Mouse (Mus musculus): Measurements from ENCODE around the gene Insm2. TPM values are rescaled to one million over a fixed set of nuclear protein-coding genes. Genes with fewer than 3 reads are reported as not detected.

Insm2 gene
- polyA plus RNA-seq, 1 experiment = not detected

DNA sequence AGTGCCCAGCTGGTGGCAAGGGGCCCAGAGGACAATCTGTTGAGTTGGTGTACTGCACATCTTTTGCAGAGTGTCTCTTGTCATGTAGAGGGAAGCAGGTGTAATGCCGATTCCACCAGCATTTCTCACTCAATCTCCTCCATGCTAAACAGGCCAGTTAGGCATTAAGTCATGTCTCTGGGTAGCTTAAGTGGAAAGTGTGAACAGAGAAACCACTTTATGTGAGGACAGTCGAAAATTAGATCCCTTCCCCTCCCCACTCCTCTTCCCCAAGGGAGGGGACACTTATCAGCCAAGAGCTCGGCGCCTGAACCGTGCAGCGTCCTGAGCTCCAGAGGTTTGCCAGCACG, 715 bp upstream of the Insm2 start:
- Histone ChIP-seq H3ac (ENCODE audit: control insufficient read depth, insufficient read length, low read depth) (no peak overlapping the region), H3K27me3 (ENCODE audit: control insufficient read depth, insufficient read depth, insufficient read length) (peaks cover 6% of the 10 kb centered on the region), H3K36me3 (ENCODE audit: control insufficient read depth, insufficient read depth) (no peaks in the 10 kb centered on the region), H3K79me2 (ENCODE audit: control insufficient read depth, insufficient read depth) (no peaks in the 10 kb centered on the region), H3K79me3 (ENCODE audit: low read depth) (no peaks in the 10 kb centered on the region), H3K4me3 (ENCODE audit: insufficient read depth, poor library complexity, severe bottlenecking) (no peak overlapping the region)
- no peak for TF ChIP-seq CTCF (IDR thresholded peaks at IDR 0.05; ENCODE audit: control insufficient read depth, insufficient read depth, insufficient read length)
- no peak for TF ChIP-seq USF1 (IDR thresholded peaks at IDR 0.05; ENCODE audit: low read depth)
- TF ChIP-seq MAX (IDR thresholded peaks at IDR 0.05) = no peak
- no peak for TF ChIP-seq MYOG (IDR thresholded peaks at IDR 0.05; ENCODE audit: control insufficient read depth, extremely low read depth, insufficient read length)

DNA sequence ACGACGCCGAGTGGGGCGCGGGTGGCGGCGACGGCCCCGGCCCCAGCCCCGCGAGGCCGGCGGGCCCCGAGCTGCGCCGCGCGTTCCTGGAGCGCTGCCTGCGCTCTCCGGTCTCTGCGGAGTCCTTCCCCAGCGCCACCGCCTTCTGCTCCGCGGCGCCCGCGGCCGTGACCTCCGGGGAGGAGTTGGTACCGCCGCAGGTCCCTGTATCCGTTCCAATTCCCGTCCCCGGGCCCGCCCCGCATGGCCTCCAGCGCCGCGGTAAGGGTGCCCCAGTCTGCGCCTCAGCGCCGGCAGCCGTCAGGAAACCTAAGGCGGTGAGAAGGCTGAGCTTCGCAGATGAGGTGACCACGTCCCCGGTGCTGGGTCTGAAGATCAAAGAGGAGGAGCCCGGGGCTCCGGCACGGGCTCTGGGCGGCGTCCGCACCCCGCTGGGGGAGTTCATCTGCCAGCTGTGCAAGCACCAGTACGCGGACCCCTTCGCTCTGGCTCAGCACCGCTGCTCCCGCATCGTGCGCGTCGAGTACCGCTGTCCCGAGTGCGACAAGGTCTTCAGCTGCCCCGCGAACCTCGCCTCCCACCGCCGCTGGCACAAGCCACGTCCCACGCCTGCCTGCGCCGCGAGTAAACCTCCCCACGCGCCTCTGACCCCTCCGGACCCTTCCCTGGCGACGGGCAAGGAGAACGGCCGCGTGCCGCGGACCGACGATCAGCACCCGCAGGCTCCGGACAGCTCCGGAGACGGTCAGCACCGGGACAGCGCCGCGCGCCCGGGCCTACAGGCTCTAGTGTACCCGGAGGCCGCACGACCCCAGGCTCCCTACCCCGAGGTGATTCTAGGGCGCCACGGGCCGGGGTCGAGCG, 644 bp downstream of the Insm2 start:
- Histone ChIP-seq H3K79me3 (ENCODE audit: low read depth) (no peaks in the 10 kb centered on the region), H3K4me3 (ENCODE audit: insufficient read depth, poor library complexity, severe bottlenecking) (no peak overlapping the region), H3K79me2 (ENCODE audit: control insufficient read depth, insufficient read depth) (no peaks in the 10 kb centered on the region), H3K36me3 (ENCODE audit: control insufficient read depth, insufficient read depth) (no peaks in the 10 kb centered on the region), H3ac (ENCODE audit: control insufficient read depth, insufficient read length, low read depth) (no peak overlapping the region), H3K27me3 (ENCODE audit: control insufficient read depth, insufficient read depth, insufficient read length) (peaks cover 6% of the 10 kb centered on the region)
- TF ChIP-seq MAX (IDR thresholded peaks at IDR 0.05) (no peak), FOSL1 (IDR thresholded peaks at IDR 0.05; ENCODE audit: insufficient read depth, low read length, poor library complexity, severe bottlenecking) (no peak)

DNA sequence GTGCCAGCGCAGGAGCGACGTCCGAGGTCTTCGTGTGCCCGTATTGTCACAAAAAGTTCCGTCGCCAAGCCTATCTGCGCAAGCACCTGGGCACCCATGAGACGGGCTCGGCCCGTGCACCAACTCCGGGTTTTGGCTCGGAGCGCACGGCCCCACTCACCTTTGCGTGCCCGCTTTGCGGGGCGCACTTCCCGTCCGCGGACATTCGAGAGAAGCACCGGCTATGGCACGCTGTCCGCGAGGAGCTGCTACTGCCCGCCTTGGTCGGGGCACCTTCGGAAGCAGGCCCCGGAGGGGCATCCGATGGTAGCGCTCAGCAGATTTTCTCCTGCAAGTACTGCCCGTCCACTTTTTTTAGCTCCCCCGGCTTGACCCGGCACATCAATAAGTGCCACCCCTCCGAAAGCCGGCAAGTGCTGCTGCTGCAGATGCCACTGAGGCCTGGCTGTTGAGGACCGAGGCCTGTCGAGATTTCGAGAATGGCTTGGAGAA, 1.3 kb downstream of the Insm2 start:
- H3K4me3 ChIP-seq (ENCODE audit: insufficient read depth, poor library complexity, severe bottlenecking) = no peak overlapping the region
- TF ChIP-seq FOSL1 (IDR thresholded peaks at IDR 0.05; ENCODE audit: insufficient read depth, low read length, poor library complexity, severe bottlenecking) = no peak
- no peak for TF ChIP-seq USF1 (IDR thresholded peaks at IDR 0.05; ENCODE audit: low read depth)
- no peak for TF ChIP-seq MYOG (IDR thresholded peaks at IDR 0.05; ENCODE audit: control insufficient read depth, extremely low read depth, insufficient read length)
- H3K27me3 ChIP-seq (ENCODE audit: control insufficient read depth, insufficient read depth, insufficient read length) = peaks cover 6% of the 10 kb centered on the region
- H3ac ChIP-seq (ENCODE audit: control insufficient read depth, insufficient read length, low read depth) = no peak overlapping the region
- H3K36me3 ChIP-seq (ENCODE audit: control insufficient read depth, insufficient read depth) = no peaks in the 10 kb centered on the region
- no peaks in the 10 kb centered on the region for H3K79me3 ChIP-seq (ENCODE audit: low read depth)
- no peaks in the 10 kb centered on the region for H3K79me2 ChIP-seq (ENCODE audit: control insufficient read depth, insufficient read depth)

DNA sequence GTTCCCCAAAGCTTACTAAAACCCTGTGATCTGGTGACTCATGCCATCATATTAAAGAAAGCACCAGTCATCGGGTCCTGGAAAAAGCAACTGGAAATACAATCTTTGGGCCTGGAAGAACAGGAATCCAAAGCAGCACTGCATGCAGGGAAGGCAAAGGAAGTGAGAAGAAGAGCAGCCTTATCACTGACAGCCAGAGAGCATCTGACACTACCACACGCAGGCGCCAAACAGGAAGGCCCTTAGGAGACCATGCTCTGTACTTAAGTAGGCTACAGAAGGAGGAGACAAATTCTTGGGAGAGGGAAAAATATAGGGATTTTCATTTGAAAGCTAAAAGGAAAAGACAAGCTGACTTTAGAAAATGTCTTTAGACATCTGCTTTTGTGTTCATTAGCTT, 5.2 kb downstream of the Insm2 start:
- no peaks in the 10 kb centered on the region for H3K79me2 ChIP-seq (ENCODE audit: control insufficient read depth, insufficient read depth)
- no peak overlapping the region for H3ac ChIP-seq (ENCODE audit: control insufficient read depth, insufficient read length, low read depth)
- H3K79me3 ChIP-seq (ENCODE audit: low read depth) = no peaks in the 10 kb centered on the region
- no peaks in the 10 kb centered on the region for H3K36me3 ChIP-seq (ENCODE audit: control insufficient read depth, insufficient read depth)
- no peak overlapping the region for H3K4me3 ChIP-seq (ENCODE audit: insufficient read depth, poor library complexity, severe bottlenecking)
- H3K27me3 ChIP-seq (ENCODE audit: control insufficient read depth, insufficient read depth, insufficient read length) = no peaks in the 10 kb centered on the region
- TF ChIP-seq MAX (IDR thresholded peaks at IDR 0.05) (no peak), MYOG (IDR thresholded peaks at IDR 0.05; ENCODE audit: control insufficient read depth, extremely low read depth, insufficient read length) (no peak), CEBPB (IDR thresholded peaks at IDR 0.05; ENCODE audit: low read depth) (no peak), MYOD1 (IDR thresholded peaks at IDR 0.05; ENCODE audit: control insufficient read depth, insufficient read length, low read depth) (no peak), USF1 (IDR thresholded peaks at IDR 0.05; ENCODE audit: low read depth) (no peak), FOSL1 (IDR thresholded peaks at IDR 0.05; ENCODE audit: insufficient read depth, low read length, poor library complexity, severe bottlenecking) (no peak), CTCF (IDR thresholded peaks at IDR 0.05; ENCODE audit: control insufficient read depth, insufficient read depth, insufficient read length) (no peak)

DNA sequence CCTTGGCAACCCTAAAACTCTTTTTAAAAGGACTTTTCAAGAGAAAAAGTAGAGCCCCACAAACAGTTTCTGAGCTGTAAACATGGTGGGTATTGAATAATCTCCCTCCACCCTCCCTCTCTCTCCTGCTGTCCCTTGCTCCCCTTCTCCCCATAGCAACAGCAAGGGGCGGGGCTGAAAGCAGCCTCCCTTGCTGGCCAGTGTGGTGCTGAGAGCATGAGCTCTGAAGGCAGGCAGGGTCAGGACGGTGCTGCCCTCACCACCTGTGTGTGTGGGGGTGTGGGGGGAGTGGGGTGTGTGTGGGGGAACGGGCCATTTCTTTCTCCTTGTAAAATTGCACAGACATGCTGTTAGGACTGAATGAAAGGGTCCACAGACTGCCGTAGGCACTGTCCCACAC, 8.7 kb downstream of the Insm2 start:
- H3K27me3 ChIP-seq (ENCODE audit: control insufficient read depth, insufficient read depth, insufficient read length) = no peaks in the 10 kb centered on the region
- H3K79me3 ChIP-seq (ENCODE audit: low read depth) = no peaks in the 10 kb centered on the region
- no peak overlapping the region for H3ac ChIP-seq (ENCODE audit: control insufficient read depth, insufficient read length, low read depth)
- H3K36me3 ChIP-seq (ENCODE audit: control insufficient read depth, insufficient read depth) = no peaks in the 10 kb centered on the region
- TF ChIP-seq CTCF (IDR thresholded peaks at IDR 0.05; ENCODE audit: control insufficient read depth, insufficient read depth, insufficient read length) (no peak), MYOD1 (IDR thresholded peaks at IDR 0.05; ENCODE audit: control insufficient read depth, insufficient read length, low read depth) (no peak), CEBPB (IDR thresholded peaks at IDR 0.05; ENCODE audit: low read depth) (no peak), FOSL1 (IDR thresholded peaks at IDR 0.05; ENCODE audit: insufficient read depth, low read length, poor library complexity, severe bottlenecking) (no peak), MAX (IDR thresholded peaks at IDR 0.05) (no peak), MYOG (IDR thresholded peaks at IDR 0.05; ENCODE audit: control insufficient read depth, extremely low read depth, insufficient read length) (no peak)
- H3K4me3 ChIP-seq (ENCODE audit: insufficient read depth, poor library complexity, severe bottlenecking) = no peak overlapping the region
- H3K79me2 ChIP-seq (ENCODE audit: control insufficient read depth, insufficient read depth) = no peaks in the 10 kb centered on the region

DNA sequence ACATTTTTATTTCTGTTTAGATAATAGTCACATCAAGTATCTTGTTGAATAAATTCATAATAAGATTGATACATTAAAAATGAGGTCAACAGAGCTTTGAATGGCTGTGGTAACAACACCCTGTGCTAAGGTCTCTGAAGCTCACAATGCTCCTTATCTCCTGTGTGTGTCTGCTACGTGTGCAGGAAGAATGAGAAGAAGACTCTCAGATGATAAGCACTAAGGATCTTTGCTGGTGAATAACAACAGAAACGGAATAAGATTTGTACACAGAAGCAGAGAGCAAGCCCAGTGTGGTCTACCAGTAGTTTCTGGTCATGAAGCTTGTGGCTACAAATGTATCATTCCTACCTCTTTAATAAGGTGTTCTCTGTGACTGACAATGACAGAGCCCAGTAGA, 11.6 kb downstream of the Insm2 start:
- no peaks in the 10 kb centered on the region for H3K79me2 ChIP-seq (ENCODE audit: control insufficient read depth, insufficient read depth)
- no peaks in the 10 kb centered on the region for H3K79me3 ChIP-seq (ENCODE audit: low read depth)
- H3K27me3 ChIP-seq (ENCODE audit: control insufficient read depth, insufficient read depth, insufficient read length) = no peaks in the 10 kb centered on the region
- no peak overlapping the region for H3ac ChIP-seq (ENCODE audit: control insufficient read depth, insufficient read length, low read depth)
- no peaks in the 10 kb centered on the region for H3K36me3 ChIP-seq (ENCODE audit: control insufficient read depth, insufficient read depth)
- TF ChIP-seq CTCF (IDR thresholded peaks at IDR 0.05; ENCODE audit: control insufficient read depth, insufficient read depth, insufficient read length) = no peak
- no peak for TF ChIP-seq FOSL1 (IDR thresholded peaks at IDR 0.05; ENCODE audit: insufficient read depth, low read length, poor library complexity, severe bottlenecking)
- TF ChIP-seq MYOG (IDR thresholded peaks at IDR 0.05; ENCODE audit: control insufficient read depth, extremely low read depth, insufficient read length) = no peak
- no peak for TF ChIP-seq MYOD1 (IDR thresholded peaks at IDR 0.05; ENCODE audit: control insufficient read depth, insufficient read length, low read depth)
- TF ChIP-seq CEBPB (IDR thresholded peaks at IDR 0.05; ENCODE audit: low read depth) = no peak
- TF ChIP-seq MAX (IDR thresholded peaks at IDR 0.05) = no peak
- no peak for TF ChIP-seq USF1 (IDR thresholded peaks at IDR 0.05; ENCODE audit: low read depth)
- H3K4me3 ChIP-seq (ENCODE audit: insufficient read depth, poor library complexity, severe bottlenecking) = no peak overlapping the region
